Mouse (Mus musculus): ENCODE data around the gene Elovl7. TPM values are rescaled to one million over a fixed set of nuclear protein-coding genes. Genes with fewer than 3 reads are reported as not detected.

The Elovl7 gene
- 1.6 and 2.7 TPM in 2 replicates for polyA plus RNA-seq (2012; rRNA removed)

GRCm38 (mm10) chr13:108214081-108214484 lies at the start of gene Elovl7:
Elovl7 (plus strand) TSS chr13:108214404.

GRCm38 (mm10) chr13:108315702-108316486 lies 101.7 kb downstream of the Elovl7 start, which contains the start of gene Depdc1b:
Depdc1b (plus strand) TSS chr13:108316332.

Other genes starting within 250 kb of the Elovl7 start
- gene Smim15, start 170.0 kb upstream of the Elovl7 start, polyA plus RNA-seq (2012; rRNA removed): 0.78 and 1.5 TPM in 2 replicates
- 0.77 and 1.0 TPM in 2 replicates for gene Ndufaf2, start 55.8 kb upstream of the Elovl7 start, polyA plus RNA-seq (2012; rRNA removed)
- 1.7 and 2.5 TPM in 2 replicates for gene Ercc8, start 55.7 kb upstream of the Elovl7 start, polyA plus RNA-seq (2012; rRNA removed)
- gene Depdc1b, start 101.9 kb downstream of the Elovl7 start, polyA plus RNA-seq (2012; rRNA removed): 0.23 and 0.24 TPM in 2 replicates
- gene Pde4d, start 235.5 kb downstream of the Elovl7 start, polyA plus RNA-seq (2012; rRNA removed): 2.2 and 3.5 TPM in 2 replicates